Mouse (Mus musculus) limb, embryonic 15.5 days (tissue): ENCODE measurements around the gene Pitpnb. TPM values are rescaled to one million over a fixed set of nuclear protein-coding genes. Genes with fewer than 3 reads are reported as not detected.

Experiments
- ATAC-seq: fragments of 200-750 bp; cut with Nextera tagmentation; 2 replicates; pipeline ENCODE4 v1.8.0; 2017; ENCODE audit warnings: low read depth, moderate TSS enrichment; ENCODE audit not compliant: insufficient number of reproducible peaks, low FRiP score, low TSS enrichment
- H3K27ac ChIP-seq: fragments of 300-500 bp; sonication (generic); 2 replicates; pipeline ENCODE4 v1.5.1; 2015; ENCODE audit warnings: moderate library complexity, mild to moderate bottlenecking, inconsistent platforms
- H3K27me3 ChIP-seq: fragments of 300-500 bp; sonication (generic); 2 replicates; pipeline ENCODE4 v1.6.1; 2015; ENCODE audit warnings: inconsistent platforms
- H3K36me3 ChIP-seq: fragments of 300-500 bp; sonication (generic); 2 replicates; pipeline ENCODE4 v1.6.1; 2015; ENCODE audit warnings: inconsistent platforms
- H3K4me1 ChIP-seq: fragments of 300-500 bp; sonication (generic); 2 replicates; pipeline ENCODE4 v1.6.1; 2015; ENCODE audit warnings: inconsistent platforms
- H3K4me2 ChIP-seq: fragments of 300-500 bp; sonication (generic); 2 replicates; pipeline ENCODE4 v1.6.1; 2015; ENCODE audit warnings: mild to moderate bottlenecking, inconsistent platforms
- H3K4me3 ChIP-seq: fragments of 300-500 bp; sonication (generic); 2 replicates; pipeline ENCODE4 v1.5.1; 2015; ENCODE audit warnings: mild to moderate bottlenecking, inconsistent platforms
- H3K9ac ChIP-seq: fragments of 300-500 bp; sonication (generic); 2 replicates; pipeline ENCODE4 v1.6.1; 2015; ENCODE audit warnings: inconsistent platforms
- H3K9me3 ChIP-seq: fragments of 300-500 bp; sonication (generic); 2 replicates; pipeline ENCODE4 v1.6.1; 2016; ENCODE audit warnings: inconsistent platforms
- WGBS: fragments of 180-500 bp; shearing (Covaris S2); methylation state at CpG from one replicate; pipeline ENCODE4 v1.1.7; 2015; 5-methylcytosine and 5-hydroxymethylcytosine counted together
- polyA plus RNA-seq: library from polyadenylated mRNA; unstranded; fragments of >200 nt; fragmentation: Nextera tagmentation; extraction: Ambion mirVana; gene quantifications from 2 replicates; pipeline ENCODE4 v1.2.1, GENCODE M21; 2015

Gene Pitpnb
- polyA plus RNA-seq, 1 experiment from 2014 or later = 106 TPM

DNA sequence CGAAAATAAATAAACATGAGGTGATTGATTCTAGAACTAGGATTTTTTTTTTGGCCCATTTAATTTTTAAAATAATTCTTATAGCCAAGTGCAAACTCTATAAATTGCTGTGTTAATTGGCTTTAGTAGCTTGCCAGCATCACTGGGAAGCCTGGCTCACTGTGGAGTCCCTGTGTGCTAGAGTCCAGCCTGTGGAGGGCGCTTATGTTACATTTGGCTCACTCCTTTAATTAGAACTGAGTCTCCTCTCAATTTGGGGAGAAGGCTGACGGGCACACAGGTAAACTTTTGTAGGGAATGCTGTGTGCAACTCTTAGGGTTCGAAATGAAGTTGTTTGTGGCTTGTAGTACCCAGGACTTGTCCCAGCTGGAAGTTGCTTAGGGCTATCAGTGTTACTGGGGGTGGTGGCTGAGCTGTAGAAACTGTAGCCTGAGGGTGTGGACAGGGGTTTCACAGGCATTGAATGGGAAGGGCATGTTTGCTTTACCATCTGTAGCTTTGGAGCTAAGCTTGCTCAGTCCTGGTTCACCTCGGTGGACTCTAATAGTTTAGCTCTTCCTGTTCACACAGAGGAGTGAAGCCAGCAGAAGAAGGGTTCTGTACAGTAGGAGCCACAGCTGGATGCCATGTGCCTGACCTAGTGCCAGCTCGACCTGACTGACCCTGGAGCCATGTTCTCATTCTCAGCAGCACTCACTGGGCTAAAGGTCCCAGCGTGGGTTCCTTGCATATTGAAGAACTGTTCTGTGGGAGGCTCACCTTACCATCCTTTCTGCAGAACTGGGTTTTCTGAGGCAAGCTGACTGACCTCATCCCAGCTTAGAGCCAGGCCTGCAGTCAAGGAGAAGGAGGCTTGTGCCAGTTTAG, 47.8 kb downstream of the Pitpnb start:
- Histone ChIP-seq H3K27ac (no peak overlapping the region), H3K4me1 (peaks cover 36% of the 10 kb centered on the region)
- WGBS = 54% methylated on average over 7 of the region's 7 CpGs

DNA sequence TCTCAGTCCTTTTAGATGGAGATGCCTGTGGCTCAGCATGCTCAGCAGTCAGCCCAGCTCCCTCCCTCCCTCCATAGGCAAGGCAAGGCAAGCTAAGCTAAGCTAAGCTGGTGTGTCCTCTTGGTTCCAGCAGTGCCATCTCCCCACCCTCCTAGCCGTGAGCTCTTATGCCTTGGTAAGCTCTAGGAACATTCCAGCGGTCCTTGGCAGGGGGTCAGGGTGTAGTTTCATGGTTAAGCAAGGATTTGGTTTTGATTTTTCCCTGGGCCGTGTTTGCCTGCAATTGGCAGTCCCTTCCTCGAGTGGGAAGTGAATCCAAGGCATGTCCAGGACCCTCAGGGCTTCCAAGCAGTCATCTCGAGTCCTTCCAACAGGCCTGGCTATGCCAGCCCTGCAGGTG, 52.8 kb downstream of the Pitpnb start:
- WGBS = 46% methylated on average over 5 of the region's 5 CpGs
- ATAC-seq = no peak
- Histone ChIP-seq H3K9me3 (no peaks in the 10 kb centered on the region), H3K4me3 (no peak overlapping the region), H3K36me3 (peaks cover 89% of the 10 kb centered on the region), H3K4me2 (no peak overlapping the region), H3K27ac (peak overlapping the region; percentile 4; the same call in 1 of the 2 replicates), H3K9ac (no peak overlapping the region), H3K4me1 (peaks cover 15% of the 10 kb centered on the region), H3K27me3 (no peaks in the 10 kb centered on the region)

More for the DNA sequence above, 47.8 kb downstream of the Pitpnb start:
- Histone ChIP-seq H3K9me3 (no peaks in the 10 kb centered on the region), H3K4me3 (no peak overlapping the region), H3K27me3 (no peaks in the 10 kb centered on the region), H3K36me3 (peaks cover 69% of the 10 kb centered on the region), H3K9ac (no peak overlapping the region), H3K4me2 (no peak overlapping the region)
- no peak for ATAC-seq

DNA sequence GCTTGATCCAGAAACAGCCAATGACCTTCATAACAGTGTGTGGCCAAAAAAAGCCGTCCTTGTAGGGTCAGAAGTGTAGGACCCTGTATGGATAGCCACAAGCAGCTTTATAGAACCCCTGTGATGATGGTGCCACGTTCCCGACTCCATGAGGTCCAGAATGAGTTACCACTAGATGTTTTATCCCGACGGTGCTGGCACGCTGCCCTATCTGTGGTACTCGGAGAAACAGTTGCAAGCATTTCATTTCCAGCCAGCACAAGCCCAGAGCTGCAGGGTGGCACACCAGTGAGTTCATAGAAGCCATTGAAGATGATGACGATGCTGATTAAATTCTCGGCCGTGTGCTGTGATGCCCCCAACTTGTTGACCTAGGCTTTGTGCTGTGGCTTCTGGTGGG, 60.3 kb downstream of the Pitpnb start:
- Histone ChIP-seq H3K4me3 (no peak overlapping the region), H3K4me2 (no peak overlapping the region), H3K27me3 (no peaks in the 10 kb centered on the region), H3K36me3 (peaks cover 33% of the 10 kb centered on the region), H3K27ac (no peak overlapping the region), H3K9ac (no peak overlapping the region), H3K9me3 (no peaks in the 10 kb centered on the region), H3K4me1 (peaks cover 39% of the 10 kb centered on the region)
- 66% methylated on average over 10 of the region's 10 CpGs for WGBS
- no peak for ATAC-seq

DNA sequence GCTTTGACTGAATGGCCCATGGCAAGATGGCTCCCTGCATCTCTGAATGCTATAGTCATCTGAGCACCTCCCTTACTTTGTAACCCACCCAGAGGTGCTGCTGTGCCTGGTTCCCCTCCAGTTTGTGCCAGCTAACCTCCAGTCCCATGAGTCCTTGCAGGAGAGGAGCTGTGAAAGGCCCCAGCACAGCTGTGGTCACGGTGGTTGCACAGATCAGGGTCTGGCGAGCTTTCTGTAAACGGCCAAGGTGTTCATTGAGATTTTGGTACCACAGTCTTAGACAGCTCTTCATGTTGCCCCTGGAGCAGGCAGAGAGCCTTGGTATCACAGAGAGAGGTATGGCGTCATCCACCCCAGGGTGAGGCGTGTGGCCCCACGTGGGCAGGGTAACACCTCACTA, 60.9 kb downstream of the Pitpnb start:
- Histone ChIP-seq H3K4me2 (no peak overlapping the region), H3K27ac (no peak overlapping the region), H3K9ac (no peak overlapping the region), H3K9me3 (no peaks in the 10 kb centered on the region), H3K4me3 (no peak overlapping the region), H3K36me3 (peaks cover 28% of the 10 kb centered on the region), H3K27me3 (no peaks in the 10 kb centered on the region), H3K4me1 (peaks cover 45% of the 10 kb centered on the region)
- no peak for ATAC-seq
- 82% methylated on average over 6 of the region's 6 CpGs for WGBS

GRCm38 (mm10) chr5:111393346-111394197, 63.0 kb downstream of the Pitpnb start:
- Histone ChIP-seq H3K9me3 (no peaks in the 10 kb centered on the region), H3K4me3 (no peak overlapping the region), H3K27ac (peak overlapping the region; percentile 78), H3K36me3 (0 out of 2 replicates have a peak, but pooled peaks cover 8% of the 10 kb centered on the region), H3K9ac (no peak overlapping the region), H3K4me1 (peaks cover 61% of the 10 kb centered on the region), H3K27me3 (no peaks in the 10 kb centered on the region), H3K4me2 (peak overlapping the region; percentile 32)
- 12% methylated on average over 17 of the region's 17 CpGs for WGBS
- ATAC-seq = 0 out of 2 replicates have a peak, but pooled peaks have one; percentile 21

DNA sequence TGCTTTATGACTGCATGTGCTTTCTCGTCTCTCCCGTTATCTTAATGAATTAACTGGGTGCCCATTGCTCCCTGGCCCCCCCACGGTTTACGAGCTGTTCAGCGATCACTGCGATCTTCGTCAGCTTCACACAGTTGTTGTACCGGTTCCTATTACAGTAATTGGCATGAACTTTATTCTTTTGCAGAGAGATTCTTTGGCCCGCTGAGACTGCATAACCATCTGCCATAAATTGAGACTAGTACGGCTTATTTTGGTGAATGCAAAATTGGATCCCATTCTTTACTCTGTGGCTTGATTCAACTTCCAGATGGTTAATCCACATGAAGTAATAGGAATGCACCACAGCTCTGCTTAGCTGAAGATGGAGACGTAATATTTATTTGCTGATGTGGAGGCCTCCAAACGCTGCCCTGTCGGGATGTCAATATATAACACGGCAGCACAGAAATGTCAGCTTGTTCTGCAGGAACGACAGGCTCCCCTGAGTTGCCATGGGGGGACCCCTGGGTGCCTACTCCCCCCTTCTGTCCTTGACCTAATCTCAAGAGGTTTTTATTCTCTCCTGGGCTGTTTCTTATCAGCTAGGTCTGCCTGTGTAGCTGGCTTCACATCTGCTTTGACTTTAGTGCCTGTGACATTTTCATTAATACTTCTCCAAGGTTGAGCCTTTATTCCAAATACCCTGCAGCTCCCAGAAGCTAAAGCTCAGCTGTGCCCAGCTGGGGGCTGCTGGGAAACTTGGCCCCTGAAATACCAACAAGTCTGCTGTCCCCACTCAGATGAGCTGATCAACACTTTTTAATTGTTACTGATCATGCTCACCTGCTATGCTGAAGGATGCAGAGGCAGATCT, 63.9 kb downstream of the Pitpnb start:
- Histone ChIP-seq H3K9ac (no peak overlapping the region), H3K4me2 (peak overlapping the region; percentile 32), H3K27me3 (no peaks in the 10 kb centered on the region), H3K36me3 (0 out of 2 replicates have a peak, but pooled peaks cover under 1% of the 10 kb centered on the region), H3K4me3 (no peak overlapping the region), H3K4me1 (peaks cover 67% of the 10 kb centered on the region), H3K27ac (peak overlapping the region; percentile 78), H3K9me3 (no peaks in the 10 kb centered on the region)
- whole genome bisulfite sequencing = 4% methylated on average over 15 of the region's 15 CpGs
- no peak; the same call in 1 of the 2 replicates for ATAC-seq

- H3K9ac ChIP-seq = no peak overlapping the region
- no peaks in the 10 kb centered on the region for H3K9me3 ChIP-seq
- H3K27me3 ChIP-seq = no peaks in the 10 kb centered on the region
- no peaks in the 10 kb centered on the region for H3K36me3 ChIP-seq
- H3K4me1 ChIP-seq = peaks cover 79% of the 10 kb centered on the region
- no peak overlapping the region for H3K4me3 ChIP-seq
- ATAC-seq = peak; percentile 46; the same call in 1 of the 2 replicates
- H3K27ac ChIP-seq = peak overlapping the region; percentile 78
- no peak overlapping the region for H3K4me2 ChIP-seq
- WGBS = 30% methylated on average over 10 of the region's 10 CpGs
These were observed 65.2 kb downstream of the Pitpnb start for GRCm38 (mm10) chr5:111395771-111396170.

GRCm38 (mm10) chr5:111396199-111396598, 65.6 kb downstream of the Pitpnb start:
- Histone ChIP-seq H3K4me2 (no peak overlapping the region), H3K9ac (no peak overlapping the region), H3K27me3 (no peaks in the 10 kb centered on the region), H3K36me3 (no peaks in the 10 kb centered on the region), H3K4me3 (no peak overlapping the region), H3K9me3 (no peaks in the 10 kb centered on the region), H3K27ac (peak overlapping the region; percentile 78), H3K4me1 (peaks cover 82% of the 10 kb centered on the region)
- no peak for ATAC-seq
- WGBS = 64% methylated on average over 4 of the region's 4 CpGs

DNA sequence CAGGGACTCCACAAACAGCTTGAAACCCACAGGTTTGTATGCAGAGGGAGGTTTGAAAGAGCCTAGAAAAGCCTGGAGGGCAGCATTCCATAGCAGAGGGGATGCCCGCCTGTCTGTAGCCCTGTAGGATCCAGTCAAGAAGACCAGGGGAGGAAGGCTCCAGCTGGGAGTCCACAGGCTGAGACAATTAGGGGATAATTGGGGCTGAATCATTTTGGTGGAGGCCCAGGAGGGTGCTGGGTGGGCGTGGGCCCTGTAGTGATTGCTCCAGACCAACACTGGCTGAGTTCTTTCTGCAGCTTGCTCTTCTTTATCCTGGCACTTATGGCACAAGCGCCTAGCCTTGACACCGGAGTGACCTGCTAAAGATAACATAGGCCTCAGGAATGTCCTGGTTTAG, 67.9 kb downstream of the Pitpnb start:
- 57% methylated on average over 4 of the region's 4 CpGs for WGBS
- Histone ChIP-seq H3K27me3 (no peaks in the 10 kb centered on the region), H3K9ac (no peak overlapping the region), H3K4me2 (no peak overlapping the region), H3K27ac (peak overlapping the region; percentile 47), H3K4me3 (no peak overlapping the region), H3K9me3 (no peaks in the 10 kb centered on the region), H3K4me1 (peaks cover 86% of the 10 kb centered on the region), H3K36me3 (no peaks in the 10 kb centered on the region)
- no peak for ATAC-seq

- no peaks in the 10 kb centered on the region for H3K9me3 ChIP-seq
- H3K4me3 ChIP-seq = no peak overlapping the region
- H3K9ac ChIP-seq = no peak overlapping the region
- H3K4me2 ChIP-seq = no peak overlapping the region
- H3K4me1 ChIP-seq = peaks cover 78% of the 10 kb centered on the region
- H3K36me3 ChIP-seq = no peaks in the 10 kb centered on the region
- no peaks in the 10 kb centered on the region for H3K27me3 ChIP-seq
- WGBS = 70% methylated on average over 4 of the region's 4 CpGs
- no peak for ATAC-seq
- no peak overlapping the region for H3K27ac ChIP-seq
These were observed 68.7 kb downstream of the Pitpnb start for GRCm38 (mm10) chr5:111399271-111399670.

DNA sequence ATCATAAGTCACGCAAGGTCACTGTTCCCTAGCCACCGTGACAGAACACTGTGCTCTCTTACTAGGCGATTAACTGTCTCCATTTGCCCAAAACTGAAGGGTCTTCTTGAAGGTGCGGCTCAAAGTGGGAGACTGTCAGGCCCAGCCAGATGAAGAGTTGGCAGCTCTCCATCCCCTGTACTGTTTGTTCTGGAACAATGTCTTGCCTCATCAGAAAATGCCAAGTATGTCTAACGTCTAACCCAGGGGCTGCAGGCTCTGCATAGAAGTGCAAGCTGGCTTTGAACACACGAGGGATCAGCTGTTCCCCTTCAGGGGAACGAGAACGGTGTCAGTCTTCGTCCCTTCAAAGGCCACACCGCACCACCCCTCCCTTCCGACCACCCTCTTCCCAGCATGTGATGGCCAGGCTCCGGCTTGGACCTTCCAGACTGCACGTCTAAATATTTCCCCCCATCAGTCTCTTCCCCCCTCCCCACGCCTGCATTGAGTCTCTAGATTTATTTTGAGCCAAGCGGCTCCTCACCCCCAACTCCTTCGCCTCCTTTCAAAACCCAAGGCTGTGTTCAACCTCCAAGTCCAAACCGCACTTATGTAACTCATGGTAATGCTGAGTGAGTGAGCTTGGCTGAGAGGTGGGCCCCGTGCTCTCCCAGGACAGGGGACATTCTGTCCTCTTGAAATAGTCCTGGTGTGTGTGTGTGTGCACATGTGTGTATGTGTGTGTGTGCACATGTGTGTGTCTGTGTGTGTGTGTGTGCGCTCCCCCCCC, 71.5 kb downstream of the Pitpnb start:
- Histone ChIP-seq H3K9ac (no peak overlapping the region), H3K27ac (no peak overlapping the region), H3K9me3 (no peaks in the 10 kb centered on the region), H3K27me3 (no peaks in the 10 kb centered on the region), H3K4me2 (no peak overlapping the region), H3K4me1 (peaks cover 51% of the 10 kb centered on the region), H3K4me3 (no peak overlapping the region), H3K36me3 (no peaks in the 10 kb centered on the region)
- ATAC-seq = no peak; the same call in 1 of the 2 replicates
- 64% methylated on average over 19 of the region's 19 CpGs for WGBS
